Mouse (Mus musculus) hindbrain, embryonic 12.5 days (tissue): ENCODE measurements around the gene 2700081O15Rik. TPM values are rescaled to one million over a fixed set of nuclear protein-coding genes. Genes with fewer than 3 reads are reported as not detected.
A peak's percentile ranks its signal among the peaks of the same experiment; 100 is the strongest.

Source experiments
- ATAC-seq: fragments of 200-750 bp; cut with Nextera tagmentation; 2 replicates; pipeline ENCODE4 v1.8.0; 2017; ENCODE audit warnings: moderate TSS enrichment; ENCODE audit not compliant: low FRiP score
- H3K27ac ChIP-seq: fragments of 300-500 bp; sonication (generic); 2 replicates; pipeline ENCODE4 v1.5.1; 2016; ENCODE audit warnings: mild to moderate bottlenecking
- H3K27me3 ChIP-seq: fragments of 300-500 bp; sonication (generic); 2 replicates; pipeline ENCODE4 v1.6.1; 2016; ENCODE audit warnings: mild to moderate bottlenecking
- H3K36me3 ChIP-seq: fragments of 300-500 bp; sonication (generic); 2 replicates; pipeline ENCODE4 v1.6.1; 2016; ENCODE audit warnings: mild to moderate bottlenecking
- H3K4me1 ChIP-seq: fragments of 300-500 bp; sonication (generic); 2 replicates; pipeline ENCODE4 v1.6.1; 2016
- H3K4me2 ChIP-seq: fragments of 300-500 bp; sonication (generic); replicated peaks from 2 replicates; pipeline ENCODE4 v1.6.1; 2016; ENCODE audit warnings: mild to moderate bottlenecking
- H3K4me3 ChIP-seq: fragments of 300-500 bp; sonication (generic); 2 replicates; pipeline ENCODE4 v1.5.1; 2016; ENCODE audit warnings: mild to moderate bottlenecking
- H3K9ac ChIP-seq: fragments of 300-500 bp; sonication (generic); 2 replicates; pipeline ENCODE4 v1.6.1; 2016; ENCODE audit warnings: mild to moderate bottlenecking, moderate library complexity
- H3K9me3 ChIP-seq: fragments of 300-500 bp; sonication (generic); replicated peaks from 2 replicates; pipeline ENCODE4 v1.6.1; 2016; ENCODE audit warnings: mild to moderate bottlenecking
- WGBS: fragments of 180-500 bp; shearing (Covaris S2); methylation state at CpG from one replicate; pipeline ENCODE4 v1.1.7; 2016; 5-methylcytosine and 5-hydroxymethylcytosine counted together
- polyA plus RNA-seq: library from polyadenylated mRNA; unstranded; fragments of >200 nt; fragmentation: Nextera tagmentation; extraction: Ambion mirVana; gene quantifications from 2 replicates; pipeline ENCODE4 v1.2.1, GENCODE M21; 2016

2700081O15Rik gene
- polyA plus RNA-seq, 1 experiment from 2014 or later: 20.1 TPM

DNA sequence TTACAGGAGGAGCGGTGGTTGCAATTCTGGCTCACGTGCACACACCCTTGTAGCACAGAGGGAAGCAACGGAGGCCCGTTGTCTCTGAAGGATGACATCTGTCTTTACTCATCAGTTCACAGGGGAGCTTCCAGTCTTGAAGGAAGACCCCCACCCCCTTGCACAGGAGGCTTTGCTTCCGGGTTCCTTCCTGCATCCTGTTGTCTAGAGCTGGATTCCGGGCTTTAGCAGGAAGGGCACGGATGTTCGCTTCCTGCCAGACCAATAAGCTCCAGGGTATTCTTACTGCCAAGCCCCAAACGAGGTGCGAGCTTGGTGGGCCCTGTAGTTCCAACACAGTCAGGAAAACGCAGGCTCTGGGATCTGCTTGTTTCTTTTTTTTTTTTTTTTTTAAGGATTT is 16.8 kb upstream of the 2700081O15Rik start:
- Histone ChIP-seq H3K27ac (no peak overlapping the region), H3K9me3 (no peaks in the 10 kb centered on the region), H3K9ac (no peak overlapping the region), H3K4me2 (no peak overlapping the region), H3K4me1 (no peaks in the 10 kb centered on the region), H3K27me3 (no peaks in the 10 kb centered on the region; the same call in 1 of the 2 replicates), H3K36me3 (no peaks in the 10 kb centered on the region), H3K4me3 (no peak overlapping the region)
- WGBS: 85% methylated on average over 11 of the region's 11 CpGs
- no peak for ATAC-seq

DNA sequence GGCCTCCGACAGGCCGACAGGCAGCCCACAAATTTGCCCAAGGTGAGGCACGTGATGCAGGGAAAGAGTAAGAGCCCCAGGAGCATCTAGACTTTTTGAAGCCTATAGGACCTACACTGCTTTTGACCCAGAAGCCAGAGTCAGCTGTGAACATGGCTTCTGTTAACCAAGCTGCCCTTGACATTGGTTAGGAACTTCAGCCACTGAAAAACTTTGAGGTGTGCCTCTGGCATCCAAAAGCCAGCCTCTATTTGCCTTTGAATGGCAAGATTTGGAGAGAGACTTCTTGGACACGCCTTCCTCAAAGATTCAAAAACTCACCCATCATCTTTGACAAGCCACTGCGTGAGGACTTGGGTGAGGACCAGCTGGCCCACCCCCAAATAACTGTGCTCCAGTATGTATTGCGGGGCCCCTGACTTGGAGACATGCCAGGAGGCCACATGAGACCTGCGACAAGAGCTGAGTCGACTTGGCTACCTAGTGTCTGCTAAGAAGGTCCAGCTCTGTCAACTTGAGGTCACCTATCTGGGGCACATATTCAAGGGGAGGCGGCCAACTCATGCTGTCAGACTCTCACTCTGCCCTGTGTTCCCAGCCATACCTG is 12.7 kb upstream of the 2700081O15Rik start:
- Histone ChIP-seq H3K9me3 (no peaks in the 10 kb centered on the region), H3K9ac (no peak overlapping the region), H3K4me3 (no peak overlapping the region), H3K4me2 (no peak overlapping the region), H3K4me1 (no peaks in the 10 kb centered on the region), H3K27ac (no peak overlapping the region), H3K36me3 (no peaks in the 10 kb centered on the region), H3K27me3 (no peaks in the 10 kb centered on the region)
- ATAC-seq: no peak
- 78% methylated on average over 9 of the region's 9 CpGs for WGBS

DNA sequence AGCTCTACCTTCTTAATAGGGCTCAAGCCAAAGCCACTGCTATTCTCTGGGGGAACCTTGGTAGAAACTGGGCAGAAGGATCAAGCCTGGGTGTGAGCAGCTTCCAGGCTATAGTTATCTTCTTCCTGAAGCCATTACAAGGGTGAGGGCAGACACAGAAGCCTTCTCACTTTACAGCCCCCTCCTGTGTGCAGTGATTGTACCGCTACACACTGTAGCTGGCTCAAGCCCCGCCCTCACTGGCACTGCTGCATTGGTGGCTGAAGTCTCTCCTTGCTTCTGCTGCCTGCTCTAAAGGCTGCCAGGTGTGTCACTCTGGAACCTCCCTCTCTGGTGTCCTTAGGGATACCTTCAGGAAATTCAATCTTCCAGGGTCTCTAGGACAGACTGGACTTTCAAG is 5.1 kb upstream of the 2700081O15Rik start:
- no peaks in the 10 kb centered on the region for H3K36me3 ChIP-seq
- H3K4me1 ChIP-seq: peaks cover 10% of the 10 kb centered on the region
- no peak for ATAC-seq
- 0 out of 2 replicates have a peak, but pooled peaks cover 3% of the 10 kb centered on the region for H3K9me3 ChIP-seq
- no peak overlapping the region for H3K27ac ChIP-seq
- no peak overlapping the region for H3K4me2 ChIP-seq
- H3K4me3 ChIP-seq: no peak overlapping the region
- no peak overlapping the region for H3K9ac ChIP-seq
- 62% methylated on average over 2 of the region's 2 CpGs for WGBS
- no peaks in the 10 kb centered on the region; the same call in 1 of the 2 replicates for H3K27me3 ChIP-seq

DNA sequence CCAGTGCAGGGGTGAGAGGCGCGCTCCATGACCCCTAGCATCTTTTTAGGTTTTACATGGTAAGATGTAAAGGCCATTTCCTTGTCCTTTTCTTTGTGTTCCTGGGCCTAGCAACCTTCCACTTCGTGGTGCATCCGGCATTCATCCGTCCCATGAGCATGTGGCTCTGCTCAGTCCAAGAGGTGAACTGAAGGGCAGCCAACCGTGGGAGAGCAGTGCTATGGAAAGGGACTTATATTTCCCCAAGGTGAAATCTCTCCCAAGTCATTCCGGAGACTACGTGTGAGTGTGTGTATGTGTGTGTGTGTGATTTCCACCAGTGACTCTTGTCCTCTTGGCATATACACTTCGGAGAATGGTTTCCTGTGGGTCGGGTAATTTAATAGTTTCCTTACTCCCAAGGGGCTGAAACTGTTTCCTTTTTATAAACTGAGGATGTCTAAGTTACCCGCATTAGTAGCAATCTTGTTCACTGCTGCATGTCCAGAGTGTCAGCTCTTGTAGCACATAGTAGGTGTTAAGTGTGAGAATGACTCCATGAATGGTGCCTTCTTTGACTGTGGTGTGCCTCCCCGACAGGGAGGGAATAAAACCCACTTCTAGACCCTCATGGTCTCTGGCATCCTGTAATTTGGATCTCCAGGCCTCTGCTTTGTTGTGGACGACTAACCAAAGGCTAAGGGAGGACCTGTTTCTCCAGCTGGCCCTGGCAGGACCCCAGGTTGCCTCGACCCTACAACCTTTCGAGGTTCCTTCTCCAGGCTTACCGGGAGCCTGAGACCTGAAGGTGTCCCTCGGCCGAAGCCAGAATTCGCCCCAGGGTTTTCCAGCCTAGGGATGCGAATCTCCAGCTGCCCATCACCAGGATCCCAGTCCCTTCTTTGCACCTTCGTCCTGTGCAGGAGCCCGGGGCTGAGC is 1.2 kb upstream of the 2700081O15Rik start:
- H3K27me3 ChIP-seq: no peaks in the 10 kb centered on the region; the same call in 1 of the 2 replicates
- H3K4me3 ChIP-seq: peak overlapping the region; percentile 89
- peak overlapping the region; percentile 99 for H3K9ac ChIP-seq
- H3K4me1 ChIP-seq: peaks cover 32% of the 10 kb centered on the region
- peak overlapping the region; percentile 76 for H3K4me2 ChIP-seq
- 0 out of 2 replicates have a peak, but pooled peaks cover 3% of the 10 kb centered on the region for H3K9me3 ChIP-seq
- 26% methylated on average over 22 of the region's 22 CpGs for WGBS
- no peak for ATAC-seq
- peaks cover 13% of the 10 kb centered on the region for H3K36me3 ChIP-seq
- H3K27ac ChIP-seq: peak overlapping the region; percentile 99

DNA sequence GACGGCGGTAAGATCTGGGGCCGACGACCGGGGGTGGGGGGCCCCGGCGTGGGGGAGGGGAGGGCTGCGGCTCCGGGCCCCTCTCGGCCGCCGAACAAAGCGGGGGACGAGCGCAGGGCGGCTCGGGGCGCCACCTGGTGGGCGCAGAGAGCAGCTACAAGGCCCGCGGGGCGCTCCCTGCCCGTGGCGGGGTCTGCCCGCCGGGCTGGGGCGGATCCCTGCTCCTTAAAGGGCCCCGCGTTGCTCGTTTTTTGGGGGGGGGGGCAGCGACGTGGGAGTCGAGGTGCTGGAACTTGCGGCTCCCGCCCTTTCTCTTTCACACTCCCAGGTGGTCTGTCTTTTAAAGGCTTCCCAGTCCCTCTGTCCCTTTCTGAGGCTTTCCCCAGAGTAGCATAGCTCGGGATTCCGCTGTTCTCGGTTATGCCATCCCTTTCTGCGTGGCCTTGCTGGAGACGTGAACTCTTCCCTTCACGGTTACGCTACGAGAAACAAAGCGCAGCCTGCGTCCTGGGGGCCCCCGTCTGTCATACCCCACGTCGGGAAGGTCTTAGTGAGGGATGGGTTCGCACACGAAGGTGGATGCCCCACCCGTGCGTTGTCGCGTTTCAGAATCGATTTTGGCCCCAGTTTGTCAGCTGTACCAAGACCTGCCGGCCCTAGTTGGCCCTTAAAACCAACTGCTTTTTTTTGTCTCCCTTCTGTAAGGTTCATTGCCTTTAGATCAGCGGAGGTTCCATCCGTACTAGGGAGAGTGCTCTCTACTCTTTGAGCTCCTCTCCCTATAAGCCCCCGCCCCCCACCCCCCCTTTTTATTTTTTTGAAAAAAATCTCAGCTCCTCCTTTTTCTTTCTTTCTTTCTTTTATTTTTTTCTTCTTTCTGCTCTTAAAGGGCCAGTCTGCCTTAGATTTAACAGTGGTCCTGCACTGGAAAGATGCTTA is 755 bp downstream of the 2700081O15Rik start:
- peaks cover 52% of the 10 kb centered on the region for H3K4me1 ChIP-seq
- H3K36me3 ChIP-seq: peaks cover 32% of the 10 kb centered on the region
- under 1% methylated on average over 58 of the region's 59 CpGs for WGBS
- no peaks in the 10 kb centered on the region; the same call in 1 of the 2 replicates for H3K27me3 ChIP-seq
- peak; percentile 55 for ATAC-seq
- H3K9me3 ChIP-seq: 0 out of 2 replicates have a peak, but pooled peaks cover 3% of the 10 kb centered on the region
- peak overlapping the region; percentile 99 for H3K9ac ChIP-seq
- peak overlapping the region; percentile 89 for H3K4me3 ChIP-seq
- peak overlapping the region; percentile 76 for H3K4me2 ChIP-seq
- H3K27ac ChIP-seq: peak overlapping the region; percentile 99

DNA sequence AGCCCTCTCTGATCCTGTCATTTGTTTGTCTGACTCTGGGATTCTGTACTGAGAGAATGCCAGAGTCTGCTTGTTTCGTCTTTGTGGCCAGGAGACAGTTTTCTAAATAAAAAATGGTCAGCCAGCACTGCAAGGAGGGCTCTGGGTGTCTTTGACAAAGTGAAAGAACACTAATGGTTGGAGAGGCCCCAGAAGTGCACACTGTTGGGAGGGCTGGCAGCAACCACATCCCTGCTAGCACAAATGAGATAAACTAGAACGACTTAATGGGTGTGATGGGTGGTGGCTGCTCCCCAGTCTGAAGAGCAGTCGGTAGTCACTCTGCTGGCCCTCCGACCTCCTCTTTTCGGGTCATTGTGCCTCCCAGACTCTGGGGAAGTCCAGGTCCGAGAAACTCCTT is 1.7 kb downstream of the 2700081O15Rik start:
- peak overlapping the region; percentile 99 for H3K9ac ChIP-seq
- no peak for ATAC-seq
- H3K4me2 ChIP-seq: peak overlapping the region; percentile 76
- peaks cover 62% of the 10 kb centered on the region for H3K4me1 ChIP-seq
- peak overlapping the region; percentile 89 for H3K4me3 ChIP-seq
- peaks cover 41% of the 10 kb centered on the region for H3K36me3 ChIP-seq
- H3K9me3 ChIP-seq: 0 out of 2 replicates have a peak, but pooled peaks cover 3% of the 10 kb centered on the region
- 25% methylated on average over 6 of the region's 6 CpGs for WGBS
- H3K27me3 ChIP-seq: no peaks in the 10 kb centered on the region; the same call in 1 of the 2 replicates
- peak overlapping the region; percentile 99 for H3K27ac ChIP-seq

DNA sequence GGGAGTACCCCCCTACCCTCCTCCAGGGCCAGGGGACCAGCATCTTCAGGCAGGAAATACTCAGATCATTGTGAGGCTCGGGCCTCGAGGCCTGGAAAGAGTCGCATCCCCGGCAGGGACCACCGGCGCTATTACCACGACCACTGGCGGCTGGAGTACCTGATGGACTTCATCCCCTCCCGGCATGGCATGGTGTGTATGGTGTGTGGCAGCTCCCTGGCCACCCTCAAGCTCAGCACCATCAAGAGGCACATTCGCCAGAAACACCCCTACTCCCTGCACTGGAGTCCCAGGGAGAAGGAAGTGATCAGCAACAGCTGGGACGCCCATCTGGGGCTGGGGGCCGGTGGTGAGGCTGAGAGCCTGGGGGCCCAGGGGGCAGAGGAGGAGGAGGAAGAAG is 2.7 kb downstream of the 2700081O15Rik start:
- no peak for ATAC-seq
- 59% methylated on average over 12 of the region's 12 CpGs for WGBS
- Histone ChIP-seq H3K36me3 (peaks cover 48% of the 10 kb centered on the region), H3K27ac (peak overlapping the region; percentile 99), H3K27me3 (no peaks in the 10 kb centered on the region; the same call in 1 of the 2 replicates), H3K4me2 (peak overlapping the region; percentile 76), H3K4me1 (peaks cover 68% of the 10 kb centered on the region), H3K9me3 (no peaks in the 10 kb centered on the region), H3K9ac (peak overlapping the region; percentile 99), H3K4me3 (peak overlapping the region; percentile 89)

DNA sequence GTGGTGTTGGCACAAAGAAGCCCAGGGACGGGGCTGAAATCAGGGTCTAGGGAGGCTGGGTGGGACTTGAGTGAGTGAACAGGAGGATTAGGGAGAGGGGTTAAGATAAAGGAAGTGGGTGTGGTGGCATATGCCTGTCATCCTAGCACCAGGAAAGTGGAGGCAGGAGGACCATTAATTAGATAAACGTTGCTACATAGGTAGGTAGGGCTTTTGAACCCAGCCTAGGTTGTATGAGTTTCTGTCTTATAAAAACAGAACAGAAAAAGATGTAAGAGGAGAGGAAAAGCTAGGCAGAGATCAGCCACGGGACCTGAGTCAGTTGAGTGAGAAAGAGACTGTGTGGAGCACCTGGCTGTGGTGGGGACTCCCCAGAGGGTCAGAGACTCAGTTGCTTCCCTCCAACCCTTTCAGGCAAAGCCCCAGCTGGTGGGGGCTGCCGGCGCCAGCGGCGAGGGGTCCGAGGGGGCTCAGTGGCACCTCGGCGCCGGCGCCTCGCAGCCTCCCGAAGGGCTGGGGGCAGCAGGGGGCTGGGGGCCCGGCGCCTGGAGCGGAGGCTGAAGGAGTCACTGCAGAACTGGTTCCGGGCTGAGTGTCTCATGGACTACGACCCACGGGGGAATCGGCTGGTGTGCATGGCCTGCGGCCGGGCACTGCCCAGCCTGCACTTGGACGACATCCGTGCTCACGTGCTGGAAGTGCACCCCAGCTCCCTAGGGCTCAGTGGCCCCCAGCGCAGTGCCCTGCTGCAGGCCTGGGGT is 3.6 kb downstream of the 2700081O15Rik start:
- Histone ChIP-seq H3K9ac (peak overlapping the region; percentile 80), H3K27me3 (no peaks in the 10 kb centered on the region), H3K4me1 (peaks cover 63% of the 10 kb centered on the region), H3K9me3 (no peaks in the 10 kb centered on the region), H3K4me3 (peak overlapping the region; percentile 89), H3K36me3 (peaks cover 55% of the 10 kb centered on the region), H3K4me2 (peak overlapping the region; percentile 76), H3K27ac (peak overlapping the region; percentile 93)
- no peak for ATAC-seq
- WGBS: 42% methylated on average over 27 of the region's 27 CpGs

DNA sequence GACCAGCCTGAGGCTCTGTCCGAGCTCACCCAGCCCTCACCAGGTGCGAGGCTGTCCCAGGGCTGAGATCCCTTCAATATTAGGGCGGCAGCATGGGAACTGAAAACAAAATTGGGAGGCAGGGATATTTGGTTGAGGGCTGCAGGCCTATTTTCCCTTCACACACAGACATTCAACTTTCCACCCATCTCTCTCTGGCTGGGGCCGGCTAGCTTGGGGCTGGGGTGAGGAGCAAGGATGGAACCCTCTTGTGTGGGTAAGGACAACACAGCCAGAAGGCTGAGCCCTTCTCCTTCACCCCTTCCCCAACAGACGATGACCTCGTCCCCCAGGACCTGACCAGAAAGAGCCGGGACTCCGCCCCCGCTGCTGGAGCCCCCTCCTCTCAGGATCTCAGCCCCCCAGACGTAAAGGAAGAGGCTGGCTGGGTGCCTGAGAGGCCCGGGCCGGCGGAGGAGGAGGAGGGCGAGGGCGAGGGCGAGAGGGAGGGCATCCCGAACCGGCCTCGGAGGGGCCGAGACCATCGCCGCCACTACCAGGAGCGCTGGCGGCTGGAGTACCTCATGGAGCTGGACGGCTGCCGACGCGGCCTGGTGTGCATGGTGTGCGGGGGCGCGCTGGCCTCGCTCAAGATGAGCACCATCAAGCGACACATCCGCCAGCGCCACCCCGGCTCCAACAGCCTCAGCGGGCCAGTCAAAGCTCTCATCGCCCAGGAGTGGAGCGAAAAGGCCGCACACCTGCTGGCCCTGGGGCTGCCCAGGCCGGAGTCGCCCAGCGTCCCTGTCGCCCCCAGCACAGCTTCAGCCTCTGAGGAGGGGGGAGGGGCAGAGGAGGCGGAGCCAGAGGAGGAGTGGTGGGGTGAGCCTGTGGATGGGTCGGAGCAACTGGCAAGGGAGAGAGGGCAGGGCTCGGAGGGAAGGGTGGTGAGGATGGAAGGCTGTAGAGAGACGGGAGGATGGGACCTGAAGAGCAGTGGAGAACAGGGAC is 4.5 kb downstream of the 2700081O15Rik start:
- Histone ChIP-seq H3K9ac (peak overlapping the region; percentile 80), H3K4me3 (peak overlapping the region; percentile 89), H3K27ac (peak overlapping the region; percentile 93), H3K27me3 (no peaks in the 10 kb centered on the region), H3K9me3 (no peaks in the 10 kb centered on the region), H3K4me2 (peak overlapping the region; percentile 76), H3K36me3 (peaks cover 64% of the 10 kb centered on the region), H3K4me1 (peaks cover 58% of the 10 kb centered on the region)
- WGBS: 9% methylated on average over 42 of the region's 48 CpGs
- peak; percentile 44 for ATAC-seq

DNA sequence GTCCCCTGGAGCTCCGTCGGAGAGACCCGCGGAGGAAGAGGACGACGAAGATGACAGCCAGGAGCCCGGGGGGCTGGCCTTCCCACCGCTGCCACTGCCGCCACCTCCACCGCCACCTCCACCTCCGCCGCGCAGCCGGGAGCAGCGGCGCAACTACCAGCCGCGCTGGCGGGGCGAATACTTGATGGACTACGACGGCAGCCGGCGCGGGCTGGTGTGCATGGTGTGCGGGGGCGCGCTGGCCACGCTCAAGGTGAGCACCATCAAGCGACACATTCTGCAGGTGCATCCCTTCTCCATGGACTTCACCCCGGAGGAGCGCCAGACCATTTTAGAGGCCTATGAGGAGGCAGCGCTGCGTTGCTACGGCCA is 5.2 kb downstream of the 2700081O15Rik start:
- 4% methylated on average over 33 of the region's 35 CpGs for WGBS
- ATAC-seq: 0 out of 2 replicates have a peak, but pooled peaks have one; percentile 0
- Histone ChIP-seq H3K9ac (peak overlapping the region; percentile 80), H3K4me1 (peaks cover 58% of the 10 kb centered on the region), H3K36me3 (peaks cover 70% of the 10 kb centered on the region), H3K27me3 (no peaks in the 10 kb centered on the region), H3K27ac (peak overlapping the region; percentile 93), H3K4me2 (peak overlapping the region; percentile 76), H3K9me3 (no peaks in the 10 kb centered on the region), H3K4me3 (peak overlapping the region; percentile 89)
